Mouse (Mus musculus): ENCODE measurements around the gene Gm49395.

Gene Gm49395

GRCm38 (mm10) chr13:115099381-115099780, 2.3 kb downstream of the Gm49395 start:
- in situ Hi-C loops (cut with MboI, MseI): no loop called here

- in situ Hi-C loops (cut with MboI, MseI): no loop called here
Measured at GRCm38 (mm10) chr13:115098227-115098626, 3.5 kb downstream of the Gm49395 start.

DNA sequence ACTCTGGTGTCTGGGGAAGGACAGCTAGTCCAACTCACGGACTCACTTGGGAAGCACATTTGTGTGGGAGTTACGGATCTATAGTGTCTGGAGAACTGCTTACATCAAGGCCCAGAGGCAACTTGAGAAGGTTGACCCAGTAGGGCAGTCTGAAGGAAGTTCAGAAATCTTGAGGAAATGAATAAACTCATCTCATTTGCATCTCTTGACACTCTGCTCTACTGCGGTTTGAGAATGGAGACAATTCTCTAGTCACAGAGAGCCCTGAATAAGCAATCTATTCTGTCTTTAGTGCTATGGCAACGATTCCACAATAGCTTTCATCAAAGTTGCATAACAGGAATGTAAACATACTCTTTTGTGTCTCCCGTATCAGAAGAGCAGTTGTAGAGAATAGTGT, 4.8 kb downstream of the Gm49395 start:
- in situ Hi-C loops (cut with MboI, MseI): no loop called here

- in situ Hi-C loops (cut with MboI, MseI): no loop called here
Measured at GRCm38 (mm10) chr13:115096216-115096615, 5.5 kb downstream of the Gm49395 start.

DNA sequence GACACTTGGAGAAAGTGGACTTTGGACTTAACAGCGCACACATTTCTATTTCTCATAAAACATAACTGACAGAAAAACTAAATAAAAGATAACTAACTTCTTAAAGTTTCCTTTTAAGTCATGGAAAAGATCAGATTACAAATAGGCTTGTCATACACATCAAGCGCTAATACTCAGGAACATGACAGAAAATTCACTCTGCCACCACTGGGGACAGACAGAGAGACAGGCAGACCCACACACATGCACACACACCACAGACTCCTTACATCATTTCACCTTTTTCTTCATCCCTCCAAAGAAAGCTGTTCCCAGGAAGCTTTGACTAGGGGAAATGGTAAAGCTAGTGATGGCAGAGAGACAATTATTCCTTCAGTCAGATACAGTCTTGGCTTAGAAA, 6.3 kb downstream of the Gm49395 start:
- in situ Hi-C loops (cut with MboI, MseI): no loop called here

DNA sequence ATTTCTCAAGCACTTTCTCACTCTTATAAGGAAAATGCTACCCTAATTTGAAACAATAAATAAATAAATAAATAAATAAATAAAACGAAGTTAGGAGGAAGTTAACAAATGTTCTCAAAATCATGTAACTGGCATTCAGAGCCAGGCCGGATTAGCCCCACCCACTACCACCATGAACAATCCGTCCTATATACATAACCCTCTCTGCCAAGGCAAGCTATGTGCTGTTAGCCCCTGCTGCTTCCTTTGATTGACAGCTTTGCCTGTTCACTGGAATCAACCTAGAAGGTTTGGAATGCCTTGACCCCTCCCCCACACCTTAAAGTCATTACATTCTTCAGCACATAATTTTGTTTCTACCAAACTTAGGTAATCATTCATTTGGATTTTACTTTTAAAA, 10.2 kb downstream of the Gm49395 start:
- in situ Hi-C loops (cut with MboI, MseI): loop anchor here in 1 of 2 experiments (5.0 kb wide), 1 partner anchor 269 kb away; no protein-coding TSS in a partner anchor

DNA sequence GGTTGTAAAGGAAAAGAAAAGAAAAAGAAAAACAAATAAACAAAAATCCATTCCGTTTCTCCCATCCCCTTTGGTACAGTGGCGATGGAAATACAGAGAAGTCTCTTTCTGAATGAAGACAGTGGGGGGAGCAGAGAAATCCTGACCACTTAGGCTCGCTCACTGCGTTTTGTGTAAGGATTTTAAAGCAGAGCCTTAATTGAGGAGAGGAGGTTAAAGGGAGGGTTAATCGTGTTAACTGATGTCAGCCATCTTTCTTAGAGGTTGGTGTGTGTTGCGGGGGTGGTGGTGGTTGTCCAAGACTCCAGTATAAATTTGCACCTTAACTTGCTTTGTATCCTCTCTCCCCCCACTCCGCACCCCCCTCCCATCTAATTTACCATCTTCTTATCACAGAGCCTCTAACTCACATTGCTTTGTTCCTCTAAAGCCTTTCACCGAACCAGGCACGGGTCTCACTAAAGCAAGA, 10.7 kb downstream of the Gm49395 start:
- in situ Hi-C loops (cut with MboI, MseI): loop anchor here in 1 of 2 experiments (5.0 kb wide), 1 partner anchor 269 kb away; no protein-coding TSS in a partner anchor

DNA sequence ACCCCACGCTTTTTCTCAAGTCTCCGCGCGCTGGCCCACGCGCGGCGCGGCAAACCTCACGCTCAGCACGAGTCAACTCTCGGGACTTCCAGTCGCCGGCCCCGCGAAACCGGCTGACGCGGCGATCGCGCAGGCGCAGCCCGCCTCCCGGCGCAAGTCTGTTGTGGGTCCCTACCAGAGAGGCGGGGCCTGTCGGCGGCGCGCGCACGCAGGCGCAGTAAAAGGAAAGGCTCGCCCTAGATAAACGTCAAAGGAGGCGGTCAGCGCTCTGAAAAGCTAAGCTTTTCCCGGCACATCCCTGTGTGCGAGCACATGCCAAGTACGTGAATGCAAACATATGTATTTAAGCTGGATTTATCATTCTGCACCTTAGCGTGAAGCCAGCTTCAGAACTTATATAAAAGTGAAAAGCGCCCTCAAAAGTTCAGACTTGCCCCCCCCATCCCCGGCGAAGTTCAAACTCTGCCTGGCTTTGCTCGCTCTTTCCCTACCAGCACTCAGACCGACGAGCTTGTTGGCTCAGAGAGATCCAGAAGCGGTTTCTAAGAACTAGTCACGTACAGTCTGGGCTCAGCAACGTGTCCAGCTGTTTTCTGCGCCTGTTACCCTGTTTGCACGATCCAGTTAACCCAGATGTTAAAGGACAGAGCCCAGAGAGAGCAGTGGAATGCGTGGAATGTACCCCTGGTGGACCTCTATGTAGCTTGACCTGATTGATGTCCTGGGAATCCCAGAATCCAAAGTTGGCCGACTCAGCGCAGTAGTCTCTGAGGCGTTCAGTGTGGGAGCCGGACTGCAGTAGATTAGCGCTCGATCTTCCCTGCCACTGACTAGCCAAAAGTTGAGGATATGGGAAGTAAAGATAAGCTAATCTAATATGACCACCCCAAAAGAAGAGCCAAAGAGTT, 11.4 kb downstream of the Gm49395 start, which contains the start of gene Pelo:
TSS of gene Pelo (minus strand) at position 118 of the 908 bp plus-strand sequence.
- in situ Hi-C loops (cut with MboI, MseI): loop anchor here in 1 of 2 experiments (5.0 kb wide), 1 partner anchor 268 kb away; no protein-coding TSS in a partner anchor

GRCm38 (mm10) chr13:115089395-115090025, 12.2 kb downstream of the Gm49395 start:
- in situ Hi-C loops (cut with MboI, MseI): loop anchor here in 1 of 2 experiments (5.0 kb wide), 1 partner anchor 267 kb away; no protein-coding TSS in a partner anchor

DNA sequence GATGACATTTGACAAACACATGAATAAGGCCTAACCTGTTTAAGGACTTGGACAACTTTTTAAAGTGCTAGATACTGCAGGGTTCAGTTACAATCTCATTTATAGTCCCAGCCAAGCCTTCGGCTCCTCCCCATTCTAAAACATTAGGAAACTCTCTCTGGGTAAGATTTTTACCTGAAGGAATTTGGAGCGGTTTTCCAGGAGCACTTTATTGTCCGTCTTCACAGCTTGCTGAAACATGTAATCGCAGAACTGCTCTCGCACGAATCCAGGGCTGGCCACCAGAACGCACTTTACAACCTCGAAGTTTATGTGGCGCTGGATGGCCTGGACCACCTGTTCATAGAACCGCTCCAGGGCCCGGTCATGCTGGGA, 12.7 kb downstream of the Gm49395 start:
- in situ Hi-C loops (cut with MboI, MseI): no loop called here

- in situ Hi-C loops (cut with MboI, MseI): no loop called here
Measured at GRCm38 (mm10) chr13:115085974-115086373, 15.7 kb downstream of the Gm49395 start.

DNA sequence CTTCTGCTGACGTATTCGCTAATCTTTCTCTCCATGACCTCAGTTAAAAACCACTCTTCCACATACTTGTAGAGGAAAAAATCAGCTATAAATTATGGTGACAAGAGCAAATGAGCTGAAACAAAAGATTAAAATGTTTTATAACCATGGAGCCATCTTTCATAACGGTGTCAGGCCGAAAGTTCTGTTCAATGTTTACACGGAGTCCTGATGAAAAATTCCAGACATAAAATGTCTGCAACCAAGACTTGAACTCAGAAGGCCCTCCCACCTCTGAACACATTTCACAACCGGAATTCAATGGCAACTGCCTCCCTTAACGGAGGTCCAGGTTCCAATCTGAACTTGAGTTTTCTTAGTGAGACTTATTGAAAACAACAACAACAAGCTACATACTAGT, 19.4 kb downstream of the Gm49395 start:
- in situ Hi-C loops (cut with MboI, MseI): loop anchor here in 1 of 2 experiments (5.0 kb wide), 1 partner anchor 95 kb away; no protein-coding TSS in a partner anchor

- in situ Hi-C loops (cut with MboI, MseI): loop anchor here in 1 of 2 experiments (5.0 kb wide), 1 partner anchor 93 kb away; no protein-coding TSS in a partner anchor
Measured at GRCm38 (mm10) chr13:115079996-115080585, 21.6 kb downstream of the Gm49395 start.

DNA sequence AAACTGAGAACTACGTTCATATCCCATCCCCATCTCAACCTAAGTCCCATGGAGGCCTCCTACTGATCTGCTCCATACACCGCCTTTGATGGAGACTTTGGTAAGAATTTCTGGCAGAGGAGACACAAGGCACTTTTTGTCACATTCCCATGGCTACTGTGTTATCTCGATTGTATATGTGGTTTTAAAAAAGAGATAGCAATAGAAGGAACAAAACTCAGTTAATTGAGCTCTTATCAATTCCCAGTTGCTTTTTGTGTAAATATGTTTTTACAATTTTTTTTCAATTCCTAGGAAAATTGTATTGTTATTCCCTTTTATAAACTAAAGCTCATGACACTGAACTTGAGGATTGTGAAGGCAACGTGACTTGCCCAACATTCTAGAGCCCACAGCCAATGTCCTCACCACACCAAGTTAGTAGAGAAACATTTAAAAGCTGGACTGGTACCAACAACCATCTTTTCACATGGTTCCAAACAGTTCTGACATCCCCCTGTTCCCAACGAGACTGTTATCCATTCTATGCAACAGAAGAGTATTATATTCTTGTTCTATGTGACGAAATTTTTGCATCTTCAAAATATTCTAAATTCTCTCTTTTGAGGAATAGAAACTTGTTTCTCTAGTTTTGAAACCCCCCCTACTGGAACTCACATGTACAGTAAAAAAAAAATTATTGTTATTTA, 22.6 kb downstream of the Gm49395 start:
- in situ Hi-C loops (cut with MboI, MseI): no loop called here

DNA sequence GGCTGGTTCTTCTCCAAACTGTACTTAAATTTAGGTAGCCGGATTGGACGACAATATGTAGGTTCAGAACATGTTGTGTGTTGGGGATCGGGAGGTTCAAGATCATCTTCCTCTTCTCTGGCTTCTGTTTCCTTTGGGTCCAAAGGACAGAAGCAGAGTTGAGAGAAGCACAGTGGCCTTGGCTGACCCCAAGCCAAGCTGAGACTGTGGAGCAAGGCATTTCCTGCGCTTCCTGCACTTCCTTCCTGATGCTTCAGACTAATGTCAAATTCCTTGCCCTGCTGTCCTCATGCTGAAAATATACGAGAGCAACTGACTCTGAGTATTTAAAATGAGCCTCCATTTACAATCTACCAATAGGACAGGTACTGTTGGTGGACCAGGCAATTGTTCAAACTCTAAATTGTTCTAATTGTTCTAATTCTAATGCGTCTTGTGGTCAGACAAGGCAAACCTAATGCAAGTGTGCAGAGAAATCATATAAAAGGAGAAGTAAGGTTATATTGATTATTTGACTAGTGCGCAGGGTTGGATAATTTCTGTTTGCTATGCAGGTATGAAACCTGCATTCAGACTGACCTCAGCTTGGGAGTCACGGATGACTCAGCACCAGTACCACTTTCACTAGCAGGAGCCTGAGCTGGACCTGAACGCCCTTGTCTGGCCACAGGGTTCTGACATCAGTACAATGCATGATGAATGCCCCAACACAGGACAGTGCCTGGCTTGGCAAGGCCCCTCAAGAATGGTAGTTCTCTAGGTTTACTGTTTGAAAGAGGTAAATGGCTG, 24.2 kb downstream of the Gm49395 start:
- in situ Hi-C loops (cut with MboI, MseI): no loop called here

DNA sequence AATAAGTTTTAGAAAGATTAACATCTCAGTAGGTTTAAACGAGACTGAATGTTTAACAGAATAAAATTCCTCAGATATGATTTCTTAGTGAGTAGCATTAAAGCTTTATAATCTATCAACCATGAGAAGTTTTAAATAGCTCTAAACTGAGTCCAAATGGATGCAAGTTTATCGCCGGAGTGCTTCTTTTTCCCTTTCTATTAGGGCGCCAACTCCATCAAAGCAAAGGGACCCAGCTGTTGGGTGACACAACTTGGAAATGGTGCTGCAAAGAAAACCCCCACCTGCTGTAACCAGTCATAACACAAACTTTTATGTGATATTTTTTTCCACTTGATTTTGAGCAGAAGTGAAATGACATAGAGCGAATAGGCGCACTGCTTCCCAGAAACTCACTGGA, 29.3 kb downstream of the Gm49395 start:
- in situ Hi-C loops (cut with MboI, MseI): no loop called here

- in situ Hi-C loops (cut with MboI, MseI): no loop called here
Measured at GRCm38 (mm10) chr13:115071431-115071830, 30.3 kb downstream of the Gm49395 start.

DNA sequence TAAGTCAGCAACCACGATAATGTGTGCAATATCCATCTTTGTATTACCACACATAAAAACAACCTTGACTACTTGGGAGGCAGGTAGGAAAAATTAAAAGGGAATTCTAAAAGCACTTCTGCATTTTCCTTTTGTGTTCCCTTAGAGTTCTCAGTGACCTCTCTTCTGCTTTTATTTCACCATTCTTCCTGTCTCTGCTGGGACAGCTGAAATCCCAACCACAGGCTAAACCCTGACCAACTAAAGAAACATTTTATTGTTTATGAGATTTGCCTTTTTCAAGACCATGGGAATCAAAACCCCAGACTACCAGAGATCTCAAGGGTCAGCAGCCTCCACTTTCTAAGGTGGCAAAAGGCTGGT, 33.8 kb downstream of the Gm49395 start:
- in situ Hi-C loops (cut with MboI, MseI): no loop called here

DNA sequence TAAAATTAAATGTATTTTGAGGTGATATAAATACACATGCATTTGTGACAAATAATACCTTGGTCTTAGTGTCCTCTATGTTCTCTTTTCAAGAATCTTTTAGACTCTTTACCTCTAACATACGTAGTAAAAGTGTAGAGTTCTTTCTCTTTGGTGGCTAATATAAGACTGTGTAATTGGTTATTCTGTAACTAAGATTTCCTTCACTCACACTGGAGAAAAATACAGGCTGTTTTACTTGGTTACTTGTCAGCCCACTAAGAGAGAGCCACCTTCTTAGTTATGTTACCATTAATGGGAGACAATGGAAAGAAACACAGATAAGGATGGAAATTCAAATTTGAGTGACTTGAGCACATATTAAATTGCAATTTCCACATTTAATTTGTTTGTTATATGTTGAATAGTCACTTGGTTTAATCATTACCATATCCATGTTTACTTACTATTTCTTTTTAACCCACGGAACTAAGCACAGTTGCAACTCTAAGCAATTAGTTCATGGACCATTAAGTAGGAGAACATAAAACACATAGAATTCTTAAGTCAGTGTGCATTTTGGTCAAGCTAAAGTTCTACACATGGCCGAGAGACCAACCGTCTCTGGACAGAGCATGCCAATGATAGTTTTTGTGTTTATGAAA, 34.3 kb downstream of the Gm49395 start:
- in situ Hi-C loops (cut with MboI, MseI): no loop called here

DNA sequence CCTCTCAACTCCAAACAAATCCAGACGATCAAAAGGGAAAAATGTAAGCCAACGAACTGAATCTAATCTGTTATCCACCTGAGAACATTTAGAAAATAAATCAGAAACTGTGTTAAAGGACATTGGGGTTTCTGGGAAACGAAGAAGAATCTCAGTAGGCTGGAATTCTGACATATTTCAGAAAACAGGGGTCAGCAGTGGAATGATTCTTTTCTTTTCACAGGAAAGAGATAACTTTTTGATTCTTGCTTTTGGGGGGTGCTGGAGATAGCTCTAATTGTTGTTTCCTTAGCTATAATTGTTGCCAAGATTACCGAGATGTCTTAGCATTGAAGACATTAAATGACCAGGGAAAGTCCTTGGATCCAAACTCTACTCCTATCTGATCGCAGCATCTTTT, 44.2 kb downstream of the Gm49395 start:
- in situ Hi-C loops (cut with MboI, MseI): no loop called here

All from T-helper 17 cell (primary cell).